Mouse (Mus musculus) heart, embryonic 11.5 days (tissue): ENCODE data around the gene Gm10354. TPM values are rescaled to one million over a fixed set of nuclear protein-coding genes. Genes with fewer than 3 reads are reported as not detected.
"Not testable (repeated sequence)": the region's sequence is repeated elsewhere in the genome, so short reads cannot be mapped to it uniquely, and the experiment has no call there.

ENCODE experiments used
- ATAC-seq: fragments of 200-750 bp; cut with Nextera tagmentation; replicated peaks from 2 replicates; pipeline ENCODE4 v1.8.0; 2017; ENCODE audit warnings: moderate library complexity; ENCODE audit not compliant: insufficient number of reproducible peaks, low FRiP score, low TSS enrichment
- H3K27ac ChIP-seq: fragments of 300-500 bp; sonication (generic); 2 replicates; pipeline ENCODE4 v1.5.1; 2014; ENCODE audit warnings: mild to moderate bottlenecking, low read depth, low read length
- H3K27me3 ChIP-seq: fragments of 300-500 bp; sonication (generic); 2 replicates; pipeline ENCODE4 v1.6.1; 2014; ENCODE audit warnings: mild to moderate bottlenecking, low read length, mixed read lengths; ENCODE audit not compliant: control insufficient read depth, insufficient read depth
- H3K36me3 ChIP-seq: fragments of 300-500 bp; sonication (generic); 2 replicates; pipeline ENCODE4 v1.6.1; 2014; ENCODE audit warnings: mild to moderate bottlenecking, low read length, moderate library complexity, mixed read lengths; ENCODE audit not compliant: control insufficient read depth, insufficient read depth
- H3K4me1 ChIP-seq: fragments of 300-500 bp; sonication (generic); 2 replicates; pipeline ENCODE4 v1.6.1; 2014; ENCODE audit warnings: low read length; ENCODE audit not compliant: control insufficient read depth, insufficient read depth
- H3K4me2 ChIP-seq: fragments of 300-500 bp; sonication (generic); 2 replicates; pipeline ENCODE4 v1.6.1; 2014; ENCODE audit warnings: mild to moderate bottlenecking, moderate library complexity
- H3K4me3 ChIP-seq: fragments of 300-500 bp; sonication (generic); 2 replicates; pipeline ENCODE4 v1.5.1; 2014; ENCODE audit warnings: low read depth, low read length
- H3K9ac ChIP-seq: fragments of 300-500 bp; sonication (generic); 2 replicates; pipeline ENCODE4 v1.6.1; 2014; ENCODE audit warnings: mild to moderate bottlenecking, low read depth, low read length, moderate library complexity
- H3K9me3 ChIP-seq: fragments of 300-500 bp; sonication (generic); replicated peaks from 2 replicates; pipeline ENCODE4 v1.6.1; 2016; ENCODE audit warnings: low read length; ENCODE audit not compliant: control insufficient read depth
- WGBS: fragments of 180-500 bp; shearing (Covaris S2); extraction: QIAGEN DNeasy Blood & Tissue Kit; methylation state at CpG from one replicate; pipeline ENCODE4 v1.1.7; 2014; ENCODE audit not compliant: insufficient replicate concordance; 5-methylcytosine and 5-hydroxymethylcytosine counted together
- polyA plus RNA-seq: library from polyadenylated mRNA; unstranded; fragments of >200 nt; fragmentation: Nextera tagmentation; extraction: Ambion mirVana; gene quantifications from 2 replicates; pipeline ENCODE4 v1.2.1, GENCODE M21; 2014

Gene Gm10354
- polyA plus RNA-seq, 1 experiment from 2014 or later, result not detected

DNA sequence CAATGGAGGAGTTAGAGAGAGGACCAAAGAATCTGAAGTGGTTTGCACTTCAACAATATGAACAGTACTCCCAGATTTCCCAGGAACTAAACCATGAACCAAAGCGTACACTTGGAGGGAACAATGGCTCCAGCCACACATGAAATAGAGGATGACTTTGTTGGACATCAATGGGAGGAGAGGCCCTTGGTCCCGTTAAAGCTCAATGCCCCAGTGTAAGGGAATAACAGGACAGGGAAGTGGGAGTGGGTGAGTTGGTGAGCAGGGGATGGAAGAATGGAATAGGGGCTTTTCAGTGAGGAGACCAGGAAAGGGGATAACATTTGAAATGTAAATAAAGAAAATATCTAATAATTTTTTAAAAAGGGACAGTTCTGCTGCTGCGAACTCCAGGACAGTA lies 5.9 kb downstream of the Gm10354 start:
- 77% methylated on average over 3 of the region's 3 CpGs for WGBS
- not testable (repeated sequence) for H3K4me1 ChIP-seq, H3K4me3 ChIP-seq

DNA sequence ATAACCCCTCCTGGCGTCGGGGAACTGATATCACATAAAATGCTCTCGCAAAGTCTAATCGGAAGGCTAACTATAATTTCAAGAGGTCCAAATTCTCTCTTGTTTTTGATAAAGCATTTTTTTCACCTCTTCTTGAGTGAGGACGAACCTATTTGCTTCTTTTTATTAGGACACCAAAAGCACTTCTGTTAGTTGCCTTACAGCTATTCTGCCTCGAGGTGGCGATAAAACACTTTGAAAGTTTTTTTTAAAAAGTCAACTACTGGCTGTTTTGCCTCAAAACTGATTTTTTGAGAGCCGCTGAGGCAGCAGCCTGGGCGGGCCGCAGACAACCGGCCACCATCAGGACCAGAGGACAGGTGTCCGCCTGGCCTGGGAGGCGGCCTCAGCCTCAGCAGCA lies 14.9 kb downstream of the Gm10354 start:
- H3K4me3 ChIP-seq, H3K9me3 ChIP-seq, H3K9ac ChIP-seq, H3K27me3 ChIP-seq, ATAC-seq, H3K4me2 ChIP-seq, H3K27ac ChIP-seq, H3K4me1 ChIP-seq, H3K36me3 ChIP-seq: not testable (repeated sequence)
- 76% methylated on average over 13 of the region's 13 CpGs for WGBS

More for the DNA sequence above, 5.9 kb downstream of the Gm10354 start:
- ATAC-seq, H3K9me3 ChIP-seq, H3K27ac ChIP-seq, H3K9ac ChIP-seq, H3K4me2 ChIP-seq, H3K27me3 ChIP-seq, H3K36me3 ChIP-seq: not testable (repeated sequence)

DNA sequence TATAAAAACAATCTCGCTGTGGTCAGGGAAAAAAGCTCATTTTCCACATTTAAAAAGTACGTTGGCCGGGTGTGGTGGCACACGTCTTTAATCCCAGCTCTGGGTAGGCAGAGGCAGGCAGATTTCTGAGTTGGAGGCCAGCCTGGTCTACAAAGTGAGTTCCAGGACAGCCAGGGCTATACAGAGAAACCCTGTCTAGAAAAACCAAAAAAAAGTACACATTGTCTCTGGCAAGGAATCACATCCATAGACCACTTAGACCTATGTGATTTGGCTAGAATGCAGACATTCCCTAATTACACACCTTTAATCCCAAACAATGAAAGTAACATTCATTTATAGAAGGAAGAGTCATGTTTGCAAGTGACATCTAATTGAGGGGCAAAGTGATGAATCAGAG lies 17.2 kb downstream of the Gm10354 start:
- not testable (repeated sequence) for H3K4me1 ChIP-seq, H3K9ac ChIP-seq, H3K4me2 ChIP-seq, H3K36me3 ChIP-seq, H3K9me3 ChIP-seq, H3K4me3 ChIP-seq, H3K27ac ChIP-seq, H3K27me3 ChIP-seq
- ATAC-seq, result peak; percentile 77; the same call in 1 of the 2 replicates
- 76% methylated on average over 4 of the region's 4 CpGs for WGBS

DNA sequence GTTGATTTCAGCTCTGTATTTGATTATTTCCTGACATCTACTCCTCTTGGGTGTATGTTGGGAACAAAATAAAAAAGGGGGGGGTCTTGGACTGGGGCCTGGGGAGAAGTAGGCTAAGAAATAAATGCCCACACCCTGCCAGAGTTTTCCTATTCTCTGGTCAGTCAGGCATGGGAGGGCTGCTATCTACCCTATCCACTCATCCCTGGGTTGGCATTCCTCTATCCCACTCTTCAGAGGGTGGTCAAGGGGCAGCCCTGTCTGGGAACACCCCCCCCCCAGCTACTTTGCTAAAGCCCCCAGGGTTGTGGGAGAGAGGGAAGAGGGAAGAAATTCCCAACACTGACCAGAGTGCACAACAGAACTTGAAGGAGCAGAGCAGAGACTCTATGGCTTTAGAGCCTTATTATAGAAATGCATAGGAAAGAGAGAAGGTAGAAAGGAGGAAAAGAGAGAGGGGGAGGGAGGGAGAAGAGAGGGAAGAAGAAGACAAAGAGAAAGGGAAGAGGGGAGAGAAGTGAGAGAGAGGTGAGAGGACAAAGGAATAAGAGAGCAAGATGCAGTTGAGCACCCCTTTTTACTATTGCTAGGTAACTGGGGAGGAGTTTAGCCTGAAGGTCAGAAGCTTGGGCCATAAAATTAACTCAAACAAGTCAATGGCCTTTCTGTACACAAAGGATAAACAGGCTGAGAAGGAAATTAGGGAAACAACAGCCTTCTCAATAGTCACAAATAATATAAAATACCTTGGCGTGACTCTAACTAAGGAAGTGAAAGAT lies 22.6 kb downstream of the Gm10354 start:
- H3K4me1 ChIP-seq, H3K9ac ChIP-seq, H3K4me3 ChIP-seq, H3K27me3 ChIP-seq, H3K36me3 ChIP-seq, H3K4me2 ChIP-seq, H3K27ac ChIP-seq: not testable (repeated sequence)
- ATAC-seq, result peak; percentile 35; the same call in 1 of the 2 replicates
- WGBS, result 67% methylated on average over 1 of the region's 1 CpGs
- peaks cover 12% of the 10 kb centered on the region for H3K9me3 ChIP-seq

DNA sequence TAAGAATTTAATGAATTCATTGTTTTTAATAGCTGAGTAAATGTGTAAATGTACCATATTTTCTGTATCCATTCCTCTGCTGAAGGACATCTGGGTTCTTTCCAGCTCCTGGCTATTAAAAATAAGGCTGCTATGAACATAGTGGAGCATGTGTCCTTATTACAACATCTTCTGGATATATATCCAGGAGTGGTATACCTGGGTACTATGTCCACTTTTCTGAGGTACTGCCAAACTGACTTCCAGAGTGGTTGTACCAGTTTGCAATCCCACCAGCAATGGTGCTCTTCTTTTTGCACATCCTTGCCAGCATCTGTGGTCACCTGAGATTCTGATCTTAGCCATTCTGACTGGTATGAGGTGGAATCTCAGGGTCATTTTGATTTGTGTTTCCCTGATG lies 25.1 kb downstream of the Gm10354 start:
- not testable (repeated sequence) for H3K4me2 ChIP-seq, H3K4me1 ChIP-seq, ATAC-seq, H3K36me3 ChIP-seq, H3K27ac ChIP-seq, H3K9ac ChIP-seq, H3K27me3 ChIP-seq, H3K4me3 ChIP-seq
- H3K9me3 ChIP-seq, result peaks cover 11% of the 10 kb centered on the region

DNA sequence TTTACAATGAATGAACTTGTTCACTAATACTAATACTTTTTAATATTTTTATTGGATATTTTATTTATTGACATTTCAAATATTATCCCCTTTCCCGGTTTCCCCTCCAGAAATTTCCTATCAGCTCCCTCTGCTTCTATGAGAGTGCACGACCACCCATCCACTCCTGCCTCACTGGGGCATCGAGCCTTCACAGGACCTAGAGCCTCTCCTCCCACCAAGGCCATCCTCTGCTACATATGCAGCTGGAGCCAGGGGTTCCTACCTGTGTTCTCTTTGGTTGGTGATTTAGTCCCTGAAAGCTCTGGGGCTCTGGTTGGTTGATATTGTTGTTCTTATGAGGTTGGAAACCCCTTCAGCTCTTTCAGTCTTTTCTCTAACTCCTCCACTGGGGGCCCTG lies 26.0 kb downstream of the Gm10354 start:
- H3K9ac ChIP-seq, H3K4me1 ChIP-seq, H3K27me3 ChIP-seq, H3K4me3 ChIP-seq, H3K36me3 ChIP-seq, H3K4me2 ChIP-seq, ATAC-seq, H3K27ac ChIP-seq: not testable (repeated sequence)
- peaks cover 13% of the 10 kb centered on the region for H3K9me3 ChIP-seq
- WGBS, result 67% methylated on average over 3 of the region's 3 CpGs

DNA sequence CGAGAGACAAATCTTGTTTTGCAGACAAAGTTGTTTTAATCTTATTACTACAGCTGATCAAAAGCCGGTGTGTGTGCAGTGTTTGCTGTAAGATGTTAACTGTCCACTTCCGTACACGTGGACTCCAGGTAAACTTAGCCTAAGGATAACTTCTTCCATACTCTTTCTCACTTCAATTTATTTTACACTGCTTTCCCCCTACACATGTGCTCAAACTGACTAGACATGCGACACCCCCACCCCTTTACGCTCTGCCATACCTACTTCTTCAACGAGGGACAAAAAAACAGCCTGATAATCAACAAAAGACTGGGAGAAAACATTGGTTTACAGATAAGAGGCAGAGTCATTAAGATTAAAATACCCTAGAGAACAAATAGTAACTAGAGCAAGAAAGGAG lies 26.9 kb downstream of the Gm10354 start:
- 61% methylated on average over 7 of the region's 7 CpGs for WGBS
- peaks cover 13% of the 10 kb centered on the region for H3K9me3 ChIP-seq
- H3K4me1 ChIP-seq, H3K4me3 ChIP-seq, H3K9ac ChIP-seq, H3K27ac ChIP-seq, H3K27me3 ChIP-seq, H3K36me3 ChIP-seq, H3K4me2 ChIP-seq: not testable (repeated sequence)
- peak; percentile 72 for ATAC-seq

DNA sequence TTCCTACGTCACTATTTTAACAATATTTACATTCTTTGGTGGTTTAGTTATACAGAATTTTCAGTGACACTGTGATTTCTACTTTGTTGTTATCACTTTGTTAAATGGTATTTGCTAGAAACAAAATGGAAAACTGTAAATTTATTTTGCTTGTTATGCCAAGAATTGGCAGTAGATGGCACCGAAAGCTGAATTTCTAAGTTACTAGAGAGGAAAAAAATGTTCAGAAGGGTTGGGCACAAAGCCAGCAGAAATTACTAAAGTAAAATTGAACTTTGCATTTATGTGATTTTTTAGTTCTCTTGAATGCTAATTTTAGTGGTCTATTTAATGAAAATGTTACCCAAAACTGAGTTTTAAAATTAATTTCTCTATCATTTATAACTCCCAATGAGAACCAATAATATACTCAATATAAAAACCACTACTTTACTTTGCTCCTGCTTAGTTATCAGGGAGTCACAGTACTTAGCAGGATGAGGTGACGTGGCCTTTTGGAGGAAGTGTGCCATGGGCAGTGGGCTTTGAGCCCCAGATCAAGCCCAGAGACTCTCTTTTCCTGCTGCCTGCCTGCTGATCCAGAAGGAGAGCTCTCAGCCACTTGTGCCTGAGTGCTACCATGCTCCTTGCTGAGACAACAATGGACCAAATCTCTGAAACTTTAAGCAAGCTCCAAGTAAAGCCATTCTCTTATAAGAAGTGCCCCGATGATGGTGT lies 31.1 kb downstream of the Gm10354 start:
- not testable (repeated sequence) for H3K9ac ChIP-seq, H3K9me3 ChIP-seq, H3K27me3 ChIP-seq, ATAC-seq, H3K4me3 ChIP-seq, H3K4me2 ChIP-seq, H3K4me1 ChIP-seq, H3K36me3 ChIP-seq, H3K27ac ChIP-seq
- WGBS, result 56% methylated on average over 4 of the region's 4 CpGs

DNA sequence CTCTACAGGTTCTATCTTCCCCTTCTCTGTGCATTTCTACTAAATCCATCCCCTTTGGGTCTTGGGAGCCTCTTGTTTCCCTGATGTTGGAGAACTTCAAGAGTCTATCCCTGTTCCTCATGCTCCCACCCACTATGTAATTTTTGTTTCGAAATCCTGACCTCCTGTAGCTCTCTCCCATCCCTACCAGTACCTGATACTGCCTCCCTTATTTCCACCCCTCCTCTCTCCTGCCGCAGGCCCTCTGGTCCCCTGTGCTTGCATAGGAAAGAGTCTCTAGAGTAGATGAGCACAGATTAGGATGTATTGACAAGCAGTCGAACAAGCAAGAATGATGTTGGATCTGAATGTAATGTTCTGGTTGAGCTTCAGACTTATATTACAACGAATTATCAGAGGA lies 33.2 kb downstream of the Gm10354 start:
- H3K4me1 ChIP-seq, H3K27me3 ChIP-seq, H3K4me3 ChIP-seq, H3K9ac ChIP-seq, ATAC-seq, H3K36me3 ChIP-seq, H3K9me3 ChIP-seq, H3K27ac ChIP-seq, H3K4me2 ChIP-seq: not testable (repeated sequence)
- 38% methylated on average over 4 of the region's 4 CpGs for WGBS
